Mouse (Mus musculus) embryo, embryonic 9.5 days (tissue): ENCODE data around the gene Isy1.
"Not testable (repeated sequence)": the region's sequence is repeated elsewhere in the genome, so short reads cannot be mapped to it uniquely, and the experiment has no call there.

Source experiments
- DNase-seq: peaks from one replicate; pipeline ENCODE4 v3.0.0-alpha.2; 2017; ENCODE audit errors: extremely low spot score

The Isy1 gene

DNA sequence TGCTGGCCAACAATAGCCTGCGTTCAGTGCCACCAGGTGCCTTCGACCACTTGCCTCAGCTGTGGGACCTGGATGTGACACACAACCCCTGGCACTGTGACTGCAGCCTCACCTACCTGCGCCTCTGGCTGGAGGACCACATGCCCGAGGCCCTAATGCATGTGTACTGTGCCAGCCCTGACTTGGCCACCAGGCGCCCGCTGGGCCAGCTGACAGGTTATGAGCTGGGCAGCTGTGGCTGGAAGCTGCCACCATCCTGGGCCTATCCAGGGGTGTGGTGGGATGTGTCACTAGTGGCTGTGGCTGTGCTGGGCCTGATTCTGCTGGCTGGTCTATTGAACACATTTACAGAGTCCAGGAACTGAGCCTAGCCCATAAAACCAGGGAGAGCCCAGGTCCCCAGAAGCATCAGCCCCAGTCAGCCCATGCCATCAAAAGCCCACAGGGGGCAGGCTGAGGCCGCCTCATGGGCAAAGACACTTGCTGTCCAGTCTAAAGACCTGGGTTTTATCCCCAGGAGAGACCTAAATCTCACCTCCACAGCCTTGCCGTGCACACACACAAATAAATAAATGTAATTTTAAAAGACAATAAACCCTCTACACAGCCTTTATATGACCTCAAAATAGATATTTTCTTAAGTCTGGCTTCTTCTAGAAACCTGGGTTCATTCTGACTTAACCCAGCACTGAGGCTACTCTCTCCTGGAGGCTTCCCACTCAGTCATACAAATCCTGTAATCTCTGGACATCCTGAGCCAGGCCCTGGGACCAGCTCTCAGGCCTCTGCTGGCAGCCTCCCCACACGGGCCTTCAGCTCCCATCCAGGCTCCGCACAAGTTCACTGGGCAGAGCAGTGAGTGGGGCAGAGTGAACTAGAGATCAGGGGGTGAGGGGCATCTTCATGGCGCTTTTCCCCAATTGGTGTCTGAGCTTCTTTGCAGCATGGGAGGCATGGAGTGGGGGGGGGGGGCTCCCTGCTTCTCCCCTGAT lies 59.1 kb downstream of the Isy1 start:
- DNase-seq: no peak

DNA sequence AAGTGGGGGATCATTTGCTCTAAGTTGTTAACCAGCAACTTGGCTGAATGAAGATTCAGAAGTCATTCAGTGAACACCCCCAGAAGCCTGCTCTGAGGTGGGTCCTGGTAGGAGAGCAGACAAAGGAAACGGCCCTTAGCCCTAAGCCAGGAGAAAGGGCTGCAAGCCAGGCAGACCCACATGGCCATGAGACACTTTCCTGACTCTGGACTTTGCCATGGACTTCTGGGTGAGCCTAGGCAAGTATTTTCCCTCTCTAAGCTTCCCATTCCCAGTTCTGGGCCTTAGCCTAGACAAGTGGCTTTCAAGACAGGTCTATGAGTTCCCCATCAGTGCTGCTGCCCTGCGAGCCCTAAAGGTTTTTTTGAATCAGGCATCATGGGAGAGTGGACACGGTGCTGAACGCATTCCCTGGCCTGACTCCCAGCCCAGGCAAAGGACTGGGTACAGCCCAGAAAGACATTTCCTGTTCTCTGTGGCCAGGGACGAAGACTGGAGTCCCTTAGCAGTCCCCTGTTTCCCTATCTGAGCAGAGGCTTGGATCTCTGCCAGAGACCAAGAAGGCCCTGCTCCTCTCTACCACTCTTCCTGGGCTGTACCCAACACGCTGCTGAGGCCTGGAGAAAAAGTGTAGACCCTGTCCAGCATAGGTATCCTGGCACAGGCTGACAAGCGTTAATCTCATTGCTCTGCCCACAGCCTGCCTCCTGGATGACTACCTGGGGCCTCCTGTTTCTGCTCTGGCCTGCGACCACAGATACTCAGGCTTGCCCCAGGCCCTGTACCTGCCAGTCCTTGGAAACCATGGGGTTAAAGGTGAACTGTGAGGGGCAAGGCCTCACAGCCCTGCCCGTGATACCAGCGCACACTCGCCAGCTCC lies 60.1 kb downstream of the Isy1 start:
- DNase-seq: no peak

DNA sequence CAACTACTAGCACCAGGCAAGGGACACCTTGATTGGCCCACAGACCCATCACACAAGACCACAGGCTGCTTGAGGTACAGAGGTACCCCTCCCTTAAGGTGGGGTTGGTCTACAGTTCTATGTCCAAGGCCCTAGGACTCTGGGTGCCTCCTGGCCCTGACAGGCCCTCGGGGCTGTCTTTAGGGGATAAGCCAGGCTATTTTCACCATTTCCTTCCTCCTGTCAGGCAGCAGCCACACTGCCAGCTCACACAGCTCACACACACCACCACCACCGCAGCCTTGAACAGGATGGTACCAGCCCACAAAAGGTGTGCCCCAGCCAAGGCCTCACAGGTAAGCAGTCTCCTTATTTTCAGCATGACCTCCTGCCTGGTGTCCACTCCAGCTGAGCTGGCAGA lies 60.8 kb downstream of the Isy1 start, which contains the start of gene Gp9:
Gp9 (plus strand) TSS at position 231 of the 400 bp plus-strand sequence.
- no peak for DNase-seq

DNA sequence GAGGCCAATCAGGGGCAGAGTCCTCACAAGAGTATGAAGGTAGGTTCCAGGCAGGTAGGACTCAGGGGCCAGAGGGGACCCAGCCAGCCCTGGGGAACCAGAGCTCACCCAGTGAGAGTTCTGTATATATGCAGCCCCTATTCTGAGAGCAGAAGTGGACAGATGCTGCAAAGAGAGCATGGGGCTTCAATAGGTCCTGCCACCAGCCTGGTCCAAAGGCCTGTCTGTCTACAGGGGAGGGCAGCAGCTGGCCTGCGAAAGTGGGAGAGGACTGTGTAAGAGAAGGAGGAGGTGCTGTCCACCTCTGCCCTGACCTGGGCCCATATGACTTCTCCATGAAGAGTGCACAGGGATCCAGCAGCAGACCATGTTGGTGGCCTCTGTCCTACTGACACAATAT lies 61.9 kb downstream of the Isy1 start:
- no peak for DNase-seq

GRCm38 (mm10) chr6:87775588-87776245 lies 62.9 kb downstream of the Isy1 start:
- no peak for DNase-seq

DNA sequence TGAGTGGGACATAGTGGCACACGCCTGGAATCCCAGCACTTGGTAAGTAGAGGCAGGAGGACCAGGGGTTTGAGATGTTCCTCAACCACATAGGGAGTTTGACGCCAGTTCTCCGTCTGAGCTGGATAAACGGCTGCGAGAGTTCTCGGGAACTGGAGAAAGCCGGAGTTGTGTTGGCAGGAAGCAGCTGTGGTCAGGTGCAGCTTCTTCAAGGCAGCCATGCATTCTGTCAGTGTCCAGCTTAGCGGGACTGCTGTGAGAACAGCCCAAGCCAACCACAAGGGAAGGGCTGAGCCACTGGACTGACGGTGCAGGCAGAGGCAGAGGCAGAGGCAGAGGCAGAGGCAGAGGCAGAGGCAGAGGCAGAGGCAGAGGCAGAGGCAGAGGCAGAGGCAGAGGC lies 63.7 kb downstream of the Isy1 start:
- no peak for DNase-seq

DNA sequence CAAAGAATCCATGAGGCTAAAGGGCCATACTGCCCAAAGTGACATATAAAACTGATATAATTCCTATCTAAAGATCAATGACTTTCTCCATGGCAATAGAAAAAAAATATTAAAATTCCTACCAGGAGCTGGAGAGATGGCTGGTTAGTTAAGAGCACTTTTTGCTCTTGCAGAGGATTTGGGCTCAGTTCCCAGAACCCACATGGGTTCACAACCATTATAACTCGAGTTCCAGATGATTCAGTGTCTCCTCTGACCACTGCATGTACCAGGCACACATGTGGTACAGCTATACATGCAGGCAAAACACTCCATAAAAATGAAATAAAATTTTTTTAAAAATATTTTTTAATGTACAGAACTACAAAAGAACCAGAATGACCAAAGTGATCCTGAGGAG lies 64.1 kb downstream of the Isy1 start:
- no peak for DNase-seq

- no peak for DNase-seq
Observed at GRCm38 (mm10) chr6:87770626-87771025, 68.0 kb downstream of the Isy1 start.

DNA sequence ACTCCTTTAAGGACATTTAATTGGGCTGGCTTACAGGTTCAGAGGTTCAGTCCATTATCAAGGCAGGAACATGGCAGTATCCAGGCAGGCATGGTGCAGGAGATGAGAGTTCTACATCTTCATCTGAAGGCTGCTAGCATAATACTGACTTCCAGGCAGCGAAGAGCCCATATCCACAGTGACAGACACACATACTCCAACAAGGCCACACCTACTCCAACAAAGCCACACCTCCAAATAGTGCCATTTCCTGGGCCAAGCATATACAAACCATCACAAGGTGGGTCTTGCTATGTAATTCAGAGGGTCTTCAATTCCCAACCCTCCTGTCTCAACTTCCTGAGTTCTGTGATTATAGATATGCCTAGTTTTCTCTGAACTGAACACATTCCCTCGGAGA lies 74.3 kb downstream of the Isy1 start:
- DNase-seq: not testable (repeated sequence)
